Mouse (Mus musculus) thymus, adult 2 months (tissue): ENCODE data around the gene Tprgl.

ENCODE experiments used
- CTCF ChIP-seq: fragments of 200-500 bp; IDR thresholded peaks from 2 replicates; pipeline ENCODE4 v1.5.1; 2012; ENCODE audit warnings: mild to moderate bottlenecking, control low read depth, low read length, moderate library complexity, borderline replicate concordance; ENCODE audit not compliant: control insufficient read depth, poor library complexity, insufficient read depth; ENCODE audit errors: extremely low read depth
- POLR2A ChIP-seq: fragments of 200-500 bp; IDR thresholded peaks from 2 replicates; pipeline ENCODE4 v1.6.1; 2012; ENCODE audit warnings: mild to moderate bottlenecking, low read length, control low read depth, moderate library complexity; ENCODE audit not compliant: control insufficient read depth, poor library complexity, insufficient read depth; ENCODE audit errors: extremely low read depth

DNA sequence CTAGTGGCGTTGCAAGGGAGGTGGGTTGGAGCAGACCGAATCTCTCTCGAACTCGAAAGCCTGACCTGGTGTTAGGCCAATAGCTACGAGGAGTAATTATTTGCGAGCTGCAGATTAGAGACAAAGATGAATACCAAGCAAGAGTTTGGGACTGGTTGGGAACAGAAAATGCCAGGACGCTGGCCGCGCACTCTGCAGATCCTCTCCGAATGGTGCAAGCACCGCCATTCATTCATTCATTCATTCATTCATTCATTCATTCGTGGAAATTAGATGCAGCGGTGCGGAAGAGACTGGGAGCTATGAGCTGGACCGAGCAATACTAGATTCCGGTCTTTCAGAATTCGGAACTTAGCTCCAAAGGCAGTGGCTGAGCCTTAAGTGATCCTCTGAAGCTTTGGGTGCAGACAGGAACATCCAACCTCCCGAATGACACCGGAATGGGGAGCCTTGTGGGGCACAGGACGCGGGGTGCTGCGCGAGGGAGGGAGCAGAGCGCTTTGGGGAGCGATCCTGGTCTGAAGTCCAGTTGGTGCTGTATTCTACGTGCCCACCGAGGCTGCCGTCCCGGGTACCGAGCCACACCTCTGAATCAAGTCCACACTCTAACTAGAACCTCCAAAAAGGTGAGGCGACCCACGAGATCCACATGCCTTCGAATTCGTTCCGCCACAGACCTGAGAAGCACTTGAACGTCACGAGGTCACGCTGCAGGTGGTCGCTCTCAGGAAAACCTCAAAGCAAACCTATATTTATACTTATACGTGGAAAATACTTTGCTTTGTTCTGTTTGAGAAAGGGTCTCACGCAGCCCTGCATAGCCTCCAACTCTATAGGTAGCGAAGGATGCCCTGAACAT, 19.2 kb downstream of the Tprgl start:
- TF ChIP-seq CTCF (no peak), POLR2A (no peak)
